Mouse (Mus musculus) spleen, adult 18-20 months (tissue): ENCODE data around the gene Hbb-y.
"Not testable (repeated sequence)": the region's sequence is repeated elsewhere in the genome, so short reads cannot be mapped to it uniquely, and the experiment has no call there.

Experiments used
- DNase-seq, 2 experiments: peaks; one replicate each; pipeline ENCODE4 v3.0.0; 2022; ENCODE audit warnings: mixed read lengths in 2 of 2

Hbb-y gene

DNA sequence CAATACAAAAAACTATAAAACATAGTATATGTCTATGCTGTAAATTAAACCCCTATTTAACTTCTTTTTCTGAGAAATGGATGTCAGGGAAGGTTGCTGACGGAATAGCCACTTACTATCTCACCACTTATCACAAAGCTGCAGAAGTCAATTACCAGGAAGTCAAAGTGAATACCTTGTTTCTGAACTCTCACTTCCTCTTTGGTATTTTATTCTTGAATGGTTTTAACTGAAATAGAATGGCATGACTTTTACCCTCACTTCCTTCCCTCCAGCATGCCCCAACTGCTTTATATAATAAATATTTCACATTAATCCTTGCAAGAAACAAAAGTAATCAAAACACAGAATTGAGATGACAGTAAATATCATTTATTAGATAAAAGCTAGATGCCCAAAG lies 40.8 kb downstream of the Hbb-y start:
- no peak for DNase-seq

GRCm38 (mm10) chr7:103811223-103811845 lies 41.7 kb downstream of the Hbb-y start:
- DNase-seq: no peak

GRCm38 (mm10) chr7:103810746-103811145 lies 42.3 kb downstream of the Hbb-y start:
- no peak for DNase-seq

DNA sequence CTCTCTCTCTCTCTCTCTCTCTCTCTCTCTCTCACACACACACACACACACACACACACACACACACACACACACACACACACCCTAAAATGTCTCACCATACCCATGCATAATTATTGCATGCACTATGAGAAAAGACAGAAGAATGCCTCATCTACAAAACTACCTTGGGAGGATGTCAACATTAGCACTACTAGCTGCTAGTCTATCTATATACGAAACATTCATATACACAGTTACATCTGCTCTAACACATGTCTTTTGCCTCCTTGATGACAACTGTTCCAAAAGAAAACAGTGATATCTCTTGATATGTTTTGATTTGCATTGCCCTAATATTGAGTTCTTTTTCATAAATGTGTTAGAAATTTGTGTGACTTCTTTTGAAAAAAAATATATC lies 42.7 kb downstream of the Hbb-y start:
- no peak for DNase-seq

GRCm38 (mm10) chr7:103809801-103810155 lies 43.2 kb downstream of the Hbb-y start:
- no peak for DNase-seq

- DNase-seq: no peak
These were observed 43.8 kb downstream of the Hbb-y start for GRCm38 (mm10) chr7:103808971-103809800.

GRCm38 (mm10) chr7:103808120-103808519 lies 44.9 kb downstream of the Hbb-y start:
- not testable (repeated sequence) for DNase-seq

- no peak for DNase-seq
These were observed 46.2 kb downstream of the Hbb-y start for GRCm38 (mm10) chr7:103806856-103807255.
